Comparison of ENCODE assay signal across 19 mouse cellular contexts in genomic region chr6:76688831-76689230, GRCm38 (mm10).
DNase-seq lines count a peak whose midpoint lies in the region; ATAC-seq and TF ChIP-seq lines count a peak whose summit lies in the region.
"Had no signal": no experiment of that assay in that cellular context is flagged by ENCODE, and none has a peak within 500 bp of the region (broad histone marks: within the 10 kb centered on the region; RNA-seq: fewer than 3 reads in every experiment).

No protein-coding gene starts in this region.

- H3K9me3 ChIP-seq in forebrain, postnatal 0 days (ENCODE audit: low read length) = no peaks in the 10 kb centered on the region
- no peaks in the 10 kb centered on the region for H3K9me3 ChIP-seq in forebrain, embryonic 15.5 days
- no peaks in the 10 kb centered on the region for H3K9me3 ChIP-seq in lung, embryonic 14.5 days (ENCODE audit: low read depth, low read length)
- H3K9me3 ChIP-seq: lung, embryonic 15.5 days had no signal

- 30% methylated on average over 2 of the region's 2 CpGs for WGBS in forebrain, postnatal 0 days
- 25% methylated on average over 2 of the region's 2 CpGs for WGBS in forebrain, embryonic 15.5 days
- 25% methylated on average over 2 of the region's 2 CpGs for WGBS in lung, embryonic 14.5 days

- no peak for ATAC-seq in forebrain, postnatal 0 days
- ATAC-seq in forebrain, embryonic 15.5 days (replicated peaks) = no peak
- no peak for ATAC-seq in lung, embryonic 14.5 days (ENCODE audit: insufficient read depth)
- ATAC-seq: forebrain, embryonic 16.5 days; intestine, embryonic 16.5 days had no signal

- no peak overlapping the region for H3K4me2 ChIP-seq in forebrain, postnatal 0 days (ENCODE audit: low read depth)
- no peak overlapping the region for H3K4me2 ChIP-seq in forebrain, embryonic 15.5 days (replicated peaks)
- no peak overlapping the region for H3K4me2 ChIP-seq in lung, embryonic 14.5 days
- H3K4me2 ChIP-seq: heart, embryonic 11.5 days; liver, embryonic 11.5 days; lung, embryonic 15.5 days had no signal

- H3K4me1 ChIP-seq in forebrain, postnatal 0 days (ENCODE audit: insufficient read depth) = no peaks in the 10 kb centered on the region
- peaks cover 5% of the 10 kb centered on the region for H3K4me1 ChIP-seq in forebrain, embryonic 15.5 days
- H3K4me1 ChIP-seq in lung, embryonic 14.5 days (ENCODE audit: insufficient read depth) = no peaks in the 10 kb centered on the region
- H3K4me1 ChIP-seq: lung, embryonic 15.5 days had no signal

- H3K27me3 ChIP-seq in forebrain, postnatal 0 days (ENCODE audit: insufficient read depth, low read length) = no peaks in the 10 kb centered on the region
- H3K27me3 ChIP-seq in forebrain, embryonic 15.5 days = no peaks in the 10 kb centered on the region
- H3K27me3 ChIP-seq in lung, embryonic 14.5 days (ENCODE audit: insufficient read depth, low read length) = no peaks in the 10 kb centered on the region
- H3K27me3 ChIP-seq: lung, embryonic 15.5 days had no signal

- TF ChIP-seq CTCF in forebrain, postnatal 0 days (IDR thresholded peaks at IDR 0.05; ENCODE audit: low read depth) = no peak
- no peak for TF ChIP-seq CTCF in lung, embryonic 14.5 days (IDR thresholded peaks at IDR 0.05; ENCODE audit: low read depth)

- DNase-seq in forebrain, postnatal 0 days = peak; percentile 13
- peak; percentile 17 for DNase-seq in lung, embryonic 14.5 days
- no peak for DNase-seq in lung, postnatal 14 days
- peak; percentile 48 for DNase-seq in brain, adult 2 months (ENCODE audit: low read depth, low spot score)
- DNase-seq in cerebellum, postnatal 14 days = peak; percentile 77 to 78
- DNase-seq in frontal cortex, postnatal 14 days (ENCODE audit: low spot score in 2 of 2) = no peak
- DNase-seq: adrenal gland, adult 2 months; gastrocnemius, postnatal 10 days; heart, postnatal 36 days; kidney, postnatal 14 days; layer of hippocampus, adult 9-11 months; right cerebral cortex, postnatal 4 days; thymus, adult 18-20 months had no signal

- no peak overlapping the region for H3K9ac ChIP-seq in forebrain, postnatal 0 days
- no peak overlapping the region for H3K9ac ChIP-seq in forebrain, embryonic 15.5 days (replicated peaks)
- H3K9ac ChIP-seq in lung, embryonic 14.5 days = no peak overlapping the region
- H3K9ac ChIP-seq: lung, embryonic 15.5 days had no signal

- no peaks in the 10 kb centered on the region for H3K36me3 ChIP-seq in forebrain, postnatal 0 days (ENCODE audit: insufficient read depth)
- no peaks in the 10 kb centered on the region for H3K36me3 ChIP-seq in forebrain, embryonic 15.5 days
- no peaks in the 10 kb centered on the region for H3K36me3 ChIP-seq in lung, embryonic 14.5 days (ENCODE audit: insufficient read depth)
- H3K36me3 ChIP-seq: lung, embryonic 15.5 days had no signal

- H3K4me3 ChIP-seq in forebrain, postnatal 0 days (ENCODE audit: low read depth, low read length) = no peak overlapping the region
- H3K4me3 ChIP-seq in forebrain, embryonic 15.5 days = no peak overlapping the region
- H3K4me3 ChIP-seq in lung, embryonic 14.5 days (ENCODE audit: low read depth, low read length) = no peak overlapping the region
- H3K4me3 ChIP-seq: lung, embryonic 15.5 days had no signal

- H3K27ac ChIP-seq in forebrain, postnatal 0 days (ENCODE audit: low read depth, low read length) = no peak overlapping the region
- H3K27ac ChIP-seq in forebrain, embryonic 15.5 days (replicated peaks) = no peak overlapping the region
- H3K27ac ChIP-seq in lung, embryonic 14.5 days (ENCODE audit: low read depth) = no peak overlapping the region
- H3K27ac ChIP-seq: lung, embryonic 15.5 days had no signal

Comparison
In these comparisons a context has a peak if more than half of its experiments do, and no peak if none do; other contexts are left out.
1. DNase-seq: peak in forebrain, postnatal 0 days (single experiment), lung, embryonic 14.5 days (single experiment), brain, adult 2 months (single experiment) and cerebellum, postnatal 14 days (2 of 2); none in lung, postnatal 14 days (single experiment) and frontal cortex, postnatal 14 days (0 of 2).